Mouse (Mus musculus): Measurements from ENCODE around the gene Cog7. TPM values are rescaled to one million over a fixed set of nuclear protein-coding genes. Genes with fewer than 3 reads are reported as not detected.

The Cog7 gene
- polyA plus RNA-seq, 1 experiment from 2014 or later: 14.5 TPM

DNA sequence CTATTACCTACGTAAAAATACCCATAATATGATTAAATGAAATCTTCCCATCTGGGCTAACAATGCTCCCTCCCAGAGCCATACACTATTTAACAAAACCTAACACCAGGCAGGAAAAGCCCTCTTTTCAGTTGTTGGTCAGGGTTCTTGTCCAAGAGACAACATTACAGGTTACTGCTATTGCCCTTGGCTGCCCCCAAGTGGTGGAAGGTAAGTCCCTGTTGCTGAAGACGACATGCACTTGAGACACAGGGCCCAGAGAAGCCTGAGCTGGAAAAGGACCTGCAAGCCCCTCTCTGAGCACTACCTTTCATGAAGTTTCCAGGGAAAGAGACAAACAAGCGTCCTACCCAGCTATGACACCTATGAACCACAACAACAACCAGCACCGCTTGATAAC, 6.5 kb downstream of the Cog7 start:
- peaks cover 5% of the 10 kb centered on the region; the same call in 1 of the 2 replicates for H3K36me3 ChIP-seq (ENCODE audit: control insufficient read depth, insufficient read depth, low read length)
- TF ChIP-seq EP300 (optimal IDR thresholded peaks at IDR 0.05) (no peak), CTCF (IDR thresholded peaks at IDR 0.05; ENCODE audit: low read depth) (peak; percentile 86)
- H3K4me1 ChIP-seq (replicated peaks; ENCODE audit: control insufficient read depth, insufficient read depth): no peaks in the 10 kb centered on the region
- DNase-seq (ENCODE audit: low spot score) (peak; percentile 68), ATAC-seq (ENCODE audit: low FRiP score, low TSS enrichment) (no peak)
- WGBS: 53% methylated on average over 4 of the region's 4 CpGs
- H3K27ac ChIP-seq (replicated peaks): no peak overlapping the region
- H3K9me3 ChIP-seq (ENCODE audit: control insufficient read depth, low read length): no peaks in the 10 kb centered on the region
- H3K27me3 ChIP-seq (ENCODE audit: control insufficient read depth, insufficient read depth, low read length): no peaks in the 10 kb centered on the region
- no peak overlapping the region for H3K4me2 ChIP-seq (replicated peaks; ENCODE audit: low read depth)
- H3K4me3 ChIP-seq (ENCODE audit: low read depth, low read length): no peak overlapping the region
- no peak overlapping the region for H3K9ac ChIP-seq (ENCODE audit: low read length)

DNA sequence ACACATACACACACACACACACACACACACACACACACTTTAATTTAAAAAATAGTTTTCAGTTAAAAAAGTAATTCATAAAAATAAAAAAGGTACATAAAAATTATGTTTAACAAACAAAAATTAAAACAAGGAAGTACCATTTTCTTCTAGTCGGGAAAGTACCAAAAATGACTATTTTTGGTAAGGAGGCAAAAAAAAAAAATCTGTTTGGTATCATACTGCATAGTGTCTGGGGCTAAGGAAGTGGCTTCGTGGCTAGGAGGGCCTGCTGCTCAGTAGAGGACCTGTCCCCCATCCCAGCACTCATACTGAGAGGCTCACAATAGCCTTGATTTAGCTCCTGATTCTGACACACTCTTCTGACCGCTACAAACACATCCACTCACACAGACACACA, 9.8 kb downstream of the Cog7 start:
- no peak overlapping the region for H3K9ac ChIP-seq (ENCODE audit: low read length)
- TF ChIP-seq EP300 (optimal IDR thresholded peaks at IDR 0.05) (no peak), CTCF (IDR thresholded peaks at IDR 0.05; ENCODE audit: low read depth) (no peak)
- DNase-seq (ENCODE audit: low spot score) (no peak), ATAC-seq (ENCODE audit: low FRiP score, low TSS enrichment) (no peak)
- H3K4me2 ChIP-seq (replicated peaks; ENCODE audit: low read depth): no peak overlapping the region
- H3K27me3 ChIP-seq (ENCODE audit: control insufficient read depth, insufficient read depth, low read length): no peaks in the 10 kb centered on the region
- H3K4me1 ChIP-seq (replicated peaks; ENCODE audit: control insufficient read depth, insufficient read depth): no peaks in the 10 kb centered on the region
- no peaks in the 10 kb centered on the region for H3K9me3 ChIP-seq (ENCODE audit: control insufficient read depth, low read length)
- H3K27ac ChIP-seq (replicated peaks): no peak overlapping the region
- 86% methylated on average over 3 of the region's 3 CpGs for WGBS
- H3K4me3 ChIP-seq (ENCODE audit: low read depth, low read length): no peak overlapping the region
- H3K36me3 ChIP-seq (ENCODE audit: control insufficient read depth, insufficient read depth, low read length): peaks cover 2% of the 10 kb centered on the region; the same call in 1 of the 2 replicates

GRCm38 (mm10) chr7:121970250-121970649, 11.3 kb downstream of the Cog7 start:
- TF ChIP-seq EP300 (optimal IDR thresholded peaks at IDR 0.05) (no peak), CTCF (IDR thresholded peaks at IDR 0.05; ENCODE audit: low read depth) (no peak)
- WGBS: 69% methylated on average over 9 of the region's 9 CpGs
- no peak overlapping the region for H3K4me2 ChIP-seq (replicated peaks; ENCODE audit: low read depth)
- H3K9ac ChIP-seq (ENCODE audit: low read length): no peak overlapping the region
- peaks cover 2% of the 10 kb centered on the region; the same call in 1 of the 2 replicates for H3K36me3 ChIP-seq (ENCODE audit: control insufficient read depth, insufficient read depth, low read length)
- DNase-seq (ENCODE audit: low spot score) (no peak), ATAC-seq (ENCODE audit: low FRiP score, low TSS enrichment) (no peak)
- no peaks in the 10 kb centered on the region for H3K27me3 ChIP-seq (ENCODE audit: control insufficient read depth, insufficient read depth, low read length)
- no peaks in the 10 kb centered on the region for H3K9me3 ChIP-seq (ENCODE audit: control insufficient read depth, low read length)
- H3K4me3 ChIP-seq (ENCODE audit: low read depth, low read length): no peak overlapping the region
- H3K27ac ChIP-seq (replicated peaks): no peak overlapping the region
- no peaks in the 10 kb centered on the region for H3K4me1 ChIP-seq (replicated peaks; ENCODE audit: control insufficient read depth, insufficient read depth)

GRCm38 (mm10) chr7:121968816-121969215, 12.7 kb downstream of the Cog7 start:
- no peaks in the 10 kb centered on the region for H3K4me1 ChIP-seq (replicated peaks; ENCODE audit: control insufficient read depth, insufficient read depth)
- no peak for DNase-seq (ENCODE audit: low spot score)
- WGBS: 83% methylated on average over 9 of the region's 9 CpGs
- no peak overlapping the region for H3K4me2 ChIP-seq (replicated peaks; ENCODE audit: low read depth)
- TF ChIP-seq EP300 (optimal IDR thresholded peaks at IDR 0.05) (no peak), CTCF (IDR thresholded peaks at IDR 0.05; ENCODE audit: low read depth) (no peak)
- ATAC-seq (ENCODE audit: low FRiP score, low TSS enrichment): no peak
- H3K27ac ChIP-seq (replicated peaks): no peak overlapping the region
- H3K9ac ChIP-seq (ENCODE audit: low read length): no peak overlapping the region
- no peak overlapping the region for H3K4me3 ChIP-seq (ENCODE audit: low read depth, low read length)
- H3K36me3 ChIP-seq (ENCODE audit: control insufficient read depth, insufficient read depth, low read length): peaks cover 2% of the 10 kb centered on the region; the same call in 1 of the 2 replicates
- H3K27me3 ChIP-seq (ENCODE audit: control insufficient read depth, insufficient read depth, low read length): no peaks in the 10 kb centered on the region
- no peaks in the 10 kb centered on the region for H3K9me3 ChIP-seq (ENCODE audit: control insufficient read depth, low read length)

DNA sequence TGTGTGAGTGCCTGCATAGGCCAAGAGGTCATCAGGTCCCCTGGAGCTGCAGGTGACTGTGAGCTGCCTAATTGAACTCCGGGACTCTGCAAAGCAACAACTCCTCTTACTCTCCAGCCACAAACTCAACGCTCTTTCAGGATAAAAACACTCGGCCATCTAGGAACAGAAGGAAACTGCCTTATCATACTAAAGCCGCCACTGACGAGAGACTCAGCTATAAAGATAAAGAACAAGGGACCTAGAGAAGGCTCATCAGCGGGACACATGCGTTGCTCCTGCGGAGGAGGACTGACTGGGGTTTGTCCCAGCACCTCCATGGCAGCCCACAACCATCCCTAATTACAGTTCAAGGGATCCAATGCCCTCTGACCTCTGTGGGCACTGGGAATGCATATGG, 13.3 kb downstream of the Cog7 start:
- H3K27ac ChIP-seq (replicated peaks): no peak overlapping the region
- DNase-seq (ENCODE audit: low spot score) (no peak), ATAC-seq (ENCODE audit: low FRiP score, low TSS enrichment) (no peak)
- WGBS: 81% methylated on average over 8 of the region's 8 CpGs
- no peak overlapping the region for H3K4me2 ChIP-seq (replicated peaks; ENCODE audit: low read depth)
- H3K4me1 ChIP-seq (replicated peaks; ENCODE audit: control insufficient read depth, insufficient read depth): no peaks in the 10 kb centered on the region
- H3K27me3 ChIP-seq (ENCODE audit: control insufficient read depth, insufficient read depth, low read length): no peaks in the 10 kb centered on the region
- H3K4me3 ChIP-seq (ENCODE audit: low read depth, low read length): no peak overlapping the region
- TF ChIP-seq CTCF (IDR thresholded peaks at IDR 0.05; ENCODE audit: low read depth) (no peak), EP300 (optimal IDR thresholded peaks at IDR 0.05) (no peak)
- no peak overlapping the region for H3K9ac ChIP-seq (ENCODE audit: low read length)
- peaks cover 3% of the 10 kb centered on the region; the same call in 1 of the 2 replicates for H3K36me3 ChIP-seq (ENCODE audit: control insufficient read depth, insufficient read depth, low read length)
- H3K9me3 ChIP-seq (ENCODE audit: control insufficient read depth, low read length): no peaks in the 10 kb centered on the region

- peaks cover 9% of the 10 kb centered on the region; the same call in 1 of the 2 replicates for H3K36me3 ChIP-seq (ENCODE audit: control insufficient read depth, insufficient read depth, low read length)
Measured at GRCm38 (mm10) chr7:121966169-121966568, 15.3 kb downstream of the Cog7 start.

More at GRCm38 (mm10) chr7:121966169-121966568, 15.3 kb downstream of the Cog7 start:
- 88% methylated on average over 7 of the region's 7 CpGs for whole genome bisulfite sequencing
- no peak for TF ChIP-seq EP300 (optimal IDR thresholded peaks at IDR 0.05)
- TF ChIP-seq CTCF (IDR thresholded peaks at IDR 0.05; ENCODE audit: low read depth): no peak
- Histone ChIP-seq H3K4me2 (replicated peaks; ENCODE audit: low read depth) (no peak overlapping the region), H3K4me3 (ENCODE audit: low read depth, low read length) (no peak overlapping the region), H3K4me1 (replicated peaks; ENCODE audit: control insufficient read depth, insufficient read depth) (no peaks in the 10 kb centered on the region), H3K27me3 (ENCODE audit: control insufficient read depth, insufficient read depth, low read length) (no peaks in the 10 kb centered on the region), H3K27ac (replicated peaks) (no peak overlapping the region), H3K9me3 (ENCODE audit: control insufficient read depth, low read length) (no peaks in the 10 kb centered on the region), H3K9ac (ENCODE audit: low read length) (no peak overlapping the region)
- no peak for ATAC-seq (ENCODE audit: low FRiP score, low TSS enrichment)
- no peak for DNase-seq (ENCODE audit: low spot score)

All from stomach, postnatal 0 days (tissue).